Mouse (Mus musculus) neural tube, embryonic 11.5 days (tissue): ENCODE data around the gene Zfp146. TPM values are rescaled to one million over a fixed set of nuclear protein-coding genes. Genes with fewer than 3 reads are reported as not detected.
"Not testable (repeated sequence)": the region's sequence is repeated elsewhere in the genome, so short reads cannot be mapped to it uniquely, and the experiment has no call there.

ENCODE experiments used
- ATAC-seq: fragments of 200-750 bp; cut with Nextera tagmentation; 2 replicates; pipeline ENCODE4 v1.8.0; 2017; ENCODE audit warnings: moderate number of reproducible peaks, mild to moderate bottlenecking, moderate TSS enrichment, moderate library complexity; ENCODE audit not compliant: insufficient read depth, low FRiP score, low TSS enrichment
- DNase-seq: peaks from one replicate; pipeline ENCODE4 v3.0.0-alpha.2; 2015; ENCODE audit warnings: low spot score
- H3K27ac ChIP-seq: fragments of 300-500 bp; sonication (generic); 2 replicates; pipeline ENCODE4 v1.5.1; 2014; ENCODE audit warnings: low read depth, mild to moderate bottlenecking, low read length
- H3K27me3 ChIP-seq: fragments of 300-500 bp; sonication (generic); 2 replicates; pipeline ENCODE4 v1.6.1; 2014; ENCODE audit warnings: mild to moderate bottlenecking, low read length, mixed read lengths; ENCODE audit not compliant: control insufficient read depth, insufficient read depth
- H3K36me3 ChIP-seq: fragments of 300-500 bp; sonication (generic); 2 replicates; pipeline ENCODE4 v1.6.1; 2014; ENCODE audit warnings: mild to moderate bottlenecking, low read length, moderate library complexity, mixed read lengths; ENCODE audit not compliant: control insufficient read depth, insufficient read depth
- H3K4me1 ChIP-seq: fragments of 300-500 bp; sonication (generic); 2 replicates; pipeline ENCODE4 v1.6.1; 2014; ENCODE audit warnings: low read length, mixed read lengths; ENCODE audit not compliant: control insufficient read depth, insufficient read depth
- H3K4me2 ChIP-seq: fragments of 300-500 bp; sonication (generic); 2 replicates; pipeline ENCODE4 v1.6.1; 2014; ENCODE audit warnings: low read depth, mild to moderate bottlenecking, moderate library complexity
- H3K4me3 ChIP-seq: fragments of 300-500 bp; sonication (generic); 2 replicates; pipeline ENCODE4 v1.5.1; 2014; ENCODE audit warnings: low read depth, low read length
- H3K9ac ChIP-seq: fragments of 300-500 bp; sonication (generic); 2 replicates; pipeline ENCODE4 v1.6.1; 2014; ENCODE audit warnings: mild to moderate bottlenecking, low read length
- H3K9me3 ChIP-seq: fragments of 300-500 bp; sonication (generic); 2 replicates; pipeline ENCODE4 v1.6.1; 2016; ENCODE audit warnings: low read length; ENCODE audit not compliant: control insufficient read depth
- WGBS: fragments of 180-500 bp; shearing (Covaris S2); extraction: QIAGEN DNeasy Blood & Tissue Kit; methylation state at CpG from one replicate; pipeline ENCODE4 v1.1.7; 2014; 5-methylcytosine and 5-hydroxymethylcytosine counted together
- polyA plus RNA-seq: library from polyadenylated mRNA; unstranded; fragments of >200 nt; fragmentation: Nextera tagmentation; extraction: Ambion mirVana; gene quantifications from 2 replicates; pipeline ENCODE4 v1.2.1, GENCODE M21; 2014

Zfp146 gene
- polyA plus RNA-seq, 1 experiment from 2014 or later: 15.1 TPM

DNA sequence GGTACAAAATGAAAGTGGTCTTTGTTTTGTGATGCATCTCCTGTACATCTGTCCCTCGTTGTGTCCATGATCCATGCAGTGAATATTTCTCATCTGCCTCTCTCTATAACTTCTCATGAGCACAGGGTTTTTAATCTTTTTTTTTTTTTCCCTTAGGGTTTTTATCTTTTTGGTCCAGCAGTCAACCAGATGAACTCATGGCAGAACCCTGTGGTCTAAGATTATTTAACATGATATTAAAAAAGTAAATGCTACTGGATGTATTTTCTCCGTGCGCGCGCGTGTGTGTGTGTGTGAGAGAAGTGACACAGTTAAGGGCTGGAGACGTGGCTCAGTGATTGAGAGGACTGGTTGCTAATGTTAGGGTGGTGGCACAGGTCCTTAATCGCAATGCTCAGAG, 39.6 kb downstream of the Zfp146 start:
- ATAC-seq (no peak), DNase-seq (no peak)
- Histone ChIP-seq H3K27ac (no peak overlapping the region), H3K36me3 (peaks cover 32% of the 10 kb centered on the region), H3K27me3 (no peaks in the 10 kb centered on the region), H3K4me1 (no peaks in the 10 kb centered on the region), H3K9ac (no peak overlapping the region), H3K9me3 (no peaks in the 10 kb centered on the region), H3K4me2 (no peak overlapping the region), H3K4me3 (no peak overlapping the region)
- WGBS: 96% methylated on average over 8 of the region's 8 CpGs

DNA sequence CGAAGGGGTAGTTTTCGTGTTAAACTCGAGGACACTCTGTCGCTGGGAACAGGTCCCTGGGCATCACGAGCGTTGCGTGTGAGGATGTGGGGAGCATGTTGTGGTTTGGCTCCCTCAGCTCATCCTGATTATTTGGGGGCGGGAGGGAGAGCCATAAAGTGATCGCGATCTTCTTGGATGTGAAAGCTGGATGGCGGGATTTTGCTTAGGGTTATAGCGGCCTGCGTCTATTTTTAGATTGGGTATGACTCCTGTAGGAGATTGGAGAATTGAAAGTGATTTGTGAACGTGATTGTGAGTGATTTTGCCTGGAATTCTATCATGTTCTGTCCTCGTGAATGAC, 47.4 kb downstream of the Zfp146 start:
- ATAC-seq: 0 out of 2 replicates have a peak, but pooled peaks have one; percentile 16
- Histone ChIP-seq H3K4me3 (peak overlapping the region; percentile 55), H3K4me1 (no peaks in the 10 kb centered on the region), H3K9ac (peak overlapping the region; percentile 71), H3K27me3 (no peaks in the 10 kb centered on the region), H3K4me2 (peak overlapping the region; percentile 74), H3K27ac (peak overlapping the region; percentile 70; the same call in 1 of the 2 replicates), H3K36me3 (no peaks in the 10 kb centered on the region), H3K9me3 (no peaks in the 10 kb centered on the region)
- DNase-seq: no peak
- WGBS: 8% methylated on average over 15 of the region's 15 CpGs

DNA sequence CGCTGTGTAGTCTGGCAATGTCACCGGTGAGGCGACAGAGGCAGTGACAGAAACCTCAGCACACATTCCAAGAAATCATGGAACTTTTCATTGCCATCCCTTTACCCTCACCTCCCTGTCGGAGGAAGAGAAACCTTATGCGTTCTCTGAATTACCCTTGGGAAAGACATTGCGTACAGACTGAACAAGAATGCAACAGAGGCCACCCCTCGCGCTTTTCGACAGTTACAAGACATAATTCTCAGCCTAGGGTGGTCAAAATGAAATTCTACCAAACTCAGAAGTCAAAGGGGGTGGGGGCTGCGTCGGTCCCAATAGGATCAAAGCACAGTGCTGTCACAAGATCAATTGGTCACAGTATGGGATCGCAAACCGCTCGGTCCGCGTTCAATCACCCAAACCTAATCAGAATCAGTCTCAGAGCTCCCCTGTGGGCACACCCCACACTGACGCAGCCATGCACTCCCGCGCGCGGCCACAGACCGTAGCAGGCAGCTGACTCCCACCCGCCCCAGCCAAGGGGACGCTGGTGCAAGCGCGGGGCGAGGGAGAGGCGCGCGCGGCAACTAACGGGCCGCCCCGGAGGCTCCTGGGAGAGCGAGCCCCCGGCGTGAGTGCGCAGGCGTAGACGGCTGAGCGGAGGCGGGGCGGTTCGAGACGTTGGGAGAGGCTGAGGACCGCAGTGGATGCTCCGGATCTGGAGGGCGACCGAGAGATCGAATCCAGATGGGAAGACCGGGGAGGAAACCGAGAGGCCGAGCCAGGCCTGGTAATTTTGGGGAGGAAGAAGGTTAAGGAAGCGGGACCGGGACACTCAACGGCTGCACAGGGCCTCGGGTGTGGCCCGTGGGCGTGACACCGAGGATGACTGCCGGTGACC, 48.0 kb downstream of the Zfp146 start, which contains the start of gene Zfp382:
Gene Zfp382, plus strand, starts transcription at position 635 of the 880 bp plus-strand sequence.
- H3K4me1 ChIP-seq: no peaks in the 10 kb centered on the region
- DNase-seq: peak; percentile 95
- peak; percentile 93 for ATAC-seq
- peak within 1 kb of the TSS; percentile 55 for H3K4me3 ChIP-seq
- H3K27me3 ChIP-seq: no peaks in the 10 kb centered on the region
- H3K9me3 ChIP-seq: no peaks in the 10 kb centered on the region
- under 1% methylated on average over 61 of the region's 61 CpGs for WGBS
- H3K4me2 ChIP-seq: peak within 1 kb of the TSS; percentile 74
- H3K9ac ChIP-seq: peak within 1 kb of the TSS; percentile 71
- H3K27ac ChIP-seq: peak within 1 kb of the TSS; percentile 70
- H3K36me3 ChIP-seq: no peaks in the 10 kb centered on the region

DNA sequence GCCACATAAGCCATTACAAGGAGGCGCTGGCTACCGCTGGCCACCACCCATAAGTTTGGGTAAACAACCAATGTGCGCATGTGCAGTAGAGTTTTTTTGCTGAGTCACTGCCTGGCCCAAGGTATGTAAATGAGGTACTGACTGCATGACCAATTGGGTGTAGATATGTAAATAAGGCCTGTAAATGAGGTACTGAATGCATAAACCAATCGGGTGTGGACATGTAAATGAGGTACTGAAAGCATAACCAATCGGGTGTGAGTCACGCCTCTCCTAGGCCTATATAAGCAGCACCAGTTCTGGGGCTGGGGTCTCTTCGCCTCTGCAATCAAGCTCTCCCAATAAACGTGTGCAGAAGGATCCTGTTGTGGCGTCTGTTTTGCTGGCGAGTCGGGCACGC, 51.6 kb downstream of the Zfp146 start:
- not testable (repeated sequence) for H3K27me3 ChIP-seq, H3K27ac ChIP-seq, H3K4me1 ChIP-seq, H3K9ac ChIP-seq, ATAC-seq, H3K4me2 ChIP-seq, H3K36me3 ChIP-seq, H3K9me3 ChIP-seq, DNase-seq, H3K4me3 ChIP-seq
- WGBS: 95% methylated on average over 12 of the region's 12 CpGs

DNA sequence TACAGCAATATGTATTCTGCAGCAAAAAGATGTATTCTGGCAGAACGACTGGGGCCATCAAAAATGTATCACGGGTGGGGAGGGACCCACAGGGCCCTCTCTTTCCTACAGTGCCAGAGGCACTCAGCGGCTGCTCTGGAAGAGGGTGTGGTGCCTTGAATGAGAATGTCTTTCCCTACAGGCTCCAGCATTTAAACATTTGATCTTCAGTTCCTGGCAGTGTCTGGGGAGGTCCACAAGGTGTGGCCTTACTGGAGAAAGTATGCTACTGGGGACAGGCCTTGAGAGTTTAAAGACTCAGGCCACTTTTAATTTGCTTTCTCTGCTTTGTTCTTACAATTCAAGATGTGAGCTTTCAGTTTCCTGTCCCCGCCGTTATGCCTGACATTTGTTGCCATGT, 53.5 kb downstream of the Zfp146 start:
- no peak overlapping the region for H3K4me2 ChIP-seq
- DNase-seq (no peak), ATAC-seq (no peak)
- no peak overlapping the region for H3K4me3 ChIP-seq
- no peaks in the 10 kb centered on the region; the same call in 1 of the 2 replicates for H3K9me3 ChIP-seq
- no peaks in the 10 kb centered on the region for H3K27me3 ChIP-seq
- H3K36me3 ChIP-seq: no peaks in the 10 kb centered on the region
- H3K4me1 ChIP-seq: no peaks in the 10 kb centered on the region
- H3K9ac ChIP-seq: no peak overlapping the region
- 96% methylated on average over 5 of the region's 5 CpGs for WGBS
- no peak overlapping the region for H3K27ac ChIP-seq

Other genes starting within 250 kb of the Zfp146 start
- 11.0 and 12.9 TPM in 2 replicates for gene Zfp74, start 215.7 kb downstream of the Zfp146 start, polyA plus RNA-seq
- 19.5 and 21.5 TPM in 2 replicates for gene Zfp568, start 185.8 kb downstream of the Zfp146 start, polyA plus RNA-seq
- 5.3 and 5.7 TPM in 2 replicates for gene Zfp14, start 118.4 kb downstream of the Zfp146 start, polyA plus RNA-seq
- 8.3 and 9.9 TPM in 2 replicates for gene Zfp82, start 96.8 kb downstream of the Zfp146 start, polyA plus RNA-seq
- 0.80 and 1.7 TPM in 2 replicates for gene Gm26920, start 79.3 kb downstream of the Zfp146 start, polyA plus RNA-seq
- gene Zfp566, start 79.2 kb downstream of the Zfp146 start, polyA plus RNA-seq: 15.3 and 16.4 TPM in 2 replicates
- gene Zfp260, start 75.0 kb downstream of the Zfp146 start, polyA plus RNA-seq: 136 and 140 TPM in 2 replicates
- 7.4 and 10.5 TPM in 2 replicates for gene Zfp382, start 47.8 kb downstream of the Zfp146 start, polyA plus RNA-seq
- gene Cox7a1, start 14.4 kb upstream of the Zfp146 start, polyA plus RNA-seq: 4.5 and 5.7 TPM in 2 replicates
- gene Capns1, start 29.1 kb upstream of the Zfp146 start, polyA plus RNA-seq: 45.8 and 51.8 TPM in 2 replicates
- 179 and 195 TPM in 2 replicates for gene Polr2i, start 62.2 kb upstream of the Zfp146 start, polyA plus RNA-seq
- gene Tbcb, start 62.5 kb upstream of the Zfp146 start, polyA plus RNA-seq: 268 and 302 TPM in 2 replicates
- not detected in 2 replicates for gene Ovol3, start 66.0 kb upstream of the Zfp146 start, polyA plus RNA-seq
- gene Thap8, start 110.3 kb upstream of the Zfp146 start, polyA plus RNA-seq: 0.18 and 0.36 TPM in 2 replicates
- gene Wdr62, start 110.7 kb upstream of the Zfp146 start, polyA plus RNA-seq: 10.9 and 12.5 TPM in 2 replicates
- 100 and 102 TPM in 2 replicates for gene Clip3, start 122.0 kb upstream of the Zfp146 start, polyA plus RNA-seq
- 87.4 and 94.0 TPM in 2 replicates for gene Alkbh6, start 139.0 kb upstream of the Zfp146 start, polyA plus RNA-seq
- 16.6 and 18.1 TPM in 2 replicates for gene Syne4, start 145.1 kb upstream of the Zfp146 start, polyA plus RNA-seq
- gene E130208F15Rik, start 152.0 kb upstream of the Zfp146 start, polyA plus RNA-seq: not detected in 2 replicates
- 23.1 and 26.5 TPM in 2 replicates for gene Sdhaf1, start 154.1 kb upstream of the Zfp146 start, polyA plus RNA-seq
- 6.3 TPM in 2 replicates for gene Lrfn3, start 193.0 kb upstream of the Zfp146 start, polyA plus RNA-seq
- gene Tyrobp, start 244.0 kb upstream of the Zfp146 start, polyA plus RNA-seq: 17.8 and 17.9 TPM in 2 replicates